Mouse (Mus musculus) lung, embryonic 16.5 days (tissue): Measurements from ENCODE around the gene Itpkc. TPM values are rescaled to one million over a fixed set of nuclear protein-coding genes. Genes with fewer than 3 reads are reported as not detected.

Source experiments
- ATAC-seq: fragments of 200-750 bp; cut with Nextera tagmentation; 2 replicates; pipeline ENCODE4 v1.8.0; 2017; ENCODE audit warnings: low read depth, mild to moderate bottlenecking, moderate library complexity
- H3K27ac ChIP-seq: fragments of 300-500 bp; sonication (generic); 2 replicates; pipeline ENCODE4 v1.5.1; 2014; ENCODE audit warnings: mild to moderate bottlenecking, control low read depth, low read length
- H3K27me3 ChIP-seq: fragments of 300-500 bp; sonication (generic); 2 replicates; pipeline ENCODE4 v1.6.1; 2014; ENCODE audit warnings: low read depth, low read length, mixed read lengths; ENCODE audit not compliant: control insufficient read depth, insufficient read depth
- H3K36me3 ChIP-seq: fragments of 300-500 bp; sonication (generic); 2 replicates; pipeline ENCODE4 v1.6.1; 2014; ENCODE audit warnings: low read length; ENCODE audit not compliant: control insufficient read depth, insufficient read depth
- H3K4me1 ChIP-seq: fragments of 300-500 bp; sonication (generic); replicated peaks from 2 replicates; pipeline ENCODE4 v1.6.1; 2014; ENCODE audit warnings: low read length, mixed read lengths; ENCODE audit not compliant: control insufficient read depth, insufficient read depth
- H3K4me2 ChIP-seq: fragments of 300-500 bp; sonication (generic); 2 replicates; pipeline ENCODE4 v1.6.1; 2014; ENCODE audit warnings: low read depth, low read length, control low read depth
- H3K4me3 ChIP-seq: fragments of 300-500 bp; sonication (generic); 2 replicates; pipeline ENCODE4 v1.5.1; 2014; ENCODE audit warnings: mild to moderate bottlenecking, low read length, control low read depth
- H3K9ac ChIP-seq: fragments of 300-500 bp; sonication (generic); 2 replicates; pipeline ENCODE4 v1.6.1; 2014; ENCODE audit warnings: low read length, control low read depth
- H3K9me3 ChIP-seq: fragments of 300-500 bp; sonication (generic); 2 replicates; pipeline ENCODE4 v1.6.1; 2016; ENCODE audit warnings: low read length; ENCODE audit not compliant: control insufficient read depth
- WGBS: fragments of 180-500 bp; shearing (Covaris S2); extraction: QIAGEN DNeasy Blood & Tissue Kit; methylation state at CpG from one replicate; pipeline ENCODE4 v1.1.7; 2014; 5-methylcytosine and 5-hydroxymethylcytosine counted together
- polyA plus RNA-seq: library from polyadenylated mRNA; unstranded; fragments of >200 nt; fragmentation: Nextera tagmentation; extraction: Ambion mirVana; gene quantifications from 2 replicates; pipeline ENCODE4 v1.2.1, GENCODE M21; 2015

Gene Itpkc
- polyA plus RNA-seq, 1 experiment from 2014 or later, result 4.3 TPM

GRCm38 (mm10) chr7:27212626-27213025 is 15.8 kb downstream of the Itpkc start:
- Histone ChIP-seq H3K36me3 (peaks cover 19% of the 10 kb centered on the region), H3K4me1 (no peaks in the 10 kb centered on the region), H3K4me3 (no peak overlapping the region), H3K27ac (no peak overlapping the region), H3K9me3 (no peaks in the 10 kb centered on the region), H3K27me3 (no peaks in the 10 kb centered on the region), H3K4me2 (no peak overlapping the region), H3K9ac (no peak overlapping the region)
- no peak for ATAC-seq
- 83% methylated on average over 2 of the region's 2 CpGs for WGBS

- H3K36me3 ChIP-seq, result peaks cover 9% of the 10 kb centered on the region
- 95% methylated on average over 8 of the region's 8 CpGs for WGBS
These were observed 24.6 kb downstream of the Itpkc start for GRCm38 (mm10) chr7:27203730-27204449.

DNA sequence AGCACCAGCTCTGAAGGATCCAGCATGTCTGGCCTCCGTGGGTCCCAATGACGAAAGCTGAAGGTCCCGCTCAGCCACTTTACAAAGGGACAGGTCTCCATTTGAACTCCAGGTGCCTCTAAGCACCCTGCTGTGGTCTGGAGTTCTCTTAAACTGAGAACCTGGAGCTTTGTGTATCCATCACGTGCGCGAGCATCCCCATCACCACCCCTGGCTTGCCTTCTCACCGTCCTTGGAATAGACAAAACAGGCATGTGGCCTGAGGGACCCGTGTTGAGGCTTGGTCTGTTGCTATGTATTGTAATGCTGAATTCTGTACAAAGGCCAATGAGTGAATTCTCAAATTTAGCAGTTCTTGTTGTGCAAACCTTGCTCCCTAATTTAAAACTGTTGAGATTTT is 29.7 kb downstream of the Itpkc start:
- 88% methylated on average over 8 of the region's 8 CpGs for WGBS

More at GRCm38 (mm10) chr7:27203730-27204449, 24.6 kb downstream of the Itpkc start:
- no peak for ATAC-seq
- H3K9ac ChIP-seq, result no peak overlapping the region
- no peak overlapping the region for H3K27ac ChIP-seq
- no peak overlapping the region for H3K4me3 ChIP-seq
- H3K4me2 ChIP-seq, result no peak overlapping the region
- no peaks in the 10 kb centered on the region for H3K9me3 ChIP-seq
- no peaks in the 10 kb centered on the region for H3K4me1 ChIP-seq
- no peaks in the 10 kb centered on the region for H3K27me3 ChIP-seq

DNA sequence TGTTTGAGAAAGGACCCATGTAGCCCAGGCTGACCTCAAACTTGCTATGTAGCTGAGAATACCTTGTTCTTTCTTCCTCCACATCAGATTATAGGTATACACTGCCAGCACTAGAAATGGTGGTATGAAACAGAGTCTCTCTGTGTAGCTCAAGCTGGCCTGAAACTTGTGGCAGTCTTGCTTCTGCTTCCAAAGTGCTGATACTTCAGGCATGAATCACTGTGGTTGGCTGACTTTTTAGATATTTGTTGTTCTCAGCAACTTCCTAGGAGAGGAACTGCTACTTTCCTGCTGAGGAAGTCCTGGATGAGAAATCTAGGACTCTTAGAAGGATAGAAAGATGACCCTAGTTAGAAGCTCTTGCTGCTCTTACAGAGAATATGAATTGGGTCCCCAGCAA is 30.1 kb downstream of the Itpkc start:
- Histone ChIP-seq H3K4me1 (peaks cover 15% of the 10 kb centered on the region), H3K27me3 (no peaks in the 10 kb centered on the region), H3K4me2 (no peak overlapping the region), H3K4me3 (no peak overlapping the region), H3K36me3 (0 out of 2 replicates have a peak, but pooled peaks cover 4% of the 10 kb centered on the region), H3K9me3 (no peaks in the 10 kb centered on the region), H3K9ac (no peak overlapping the region), H3K27ac (no peak overlapping the region)
- ATAC-seq, result no peak

More for the DNA sequence above, 29.7 kb downstream of the Itpkc start:
- no peaks in the 10 kb centered on the region for H3K9me3 ChIP-seq
- peaks cover 3% of the 10 kb centered on the region; the same call in 1 of the 2 replicates for H3K36me3 ChIP-seq
- no peak for ATAC-seq
- peaks cover 12% of the 10 kb centered on the region for H3K4me1 ChIP-seq
- H3K27ac ChIP-seq, result no peak overlapping the region
- no peak overlapping the region for H3K4me3 ChIP-seq
- H3K9ac ChIP-seq, result no peak overlapping the region
- H3K4me2 ChIP-seq, result no peak overlapping the region
- H3K27me3 ChIP-seq, result no peaks in the 10 kb centered on the region

DNA sequence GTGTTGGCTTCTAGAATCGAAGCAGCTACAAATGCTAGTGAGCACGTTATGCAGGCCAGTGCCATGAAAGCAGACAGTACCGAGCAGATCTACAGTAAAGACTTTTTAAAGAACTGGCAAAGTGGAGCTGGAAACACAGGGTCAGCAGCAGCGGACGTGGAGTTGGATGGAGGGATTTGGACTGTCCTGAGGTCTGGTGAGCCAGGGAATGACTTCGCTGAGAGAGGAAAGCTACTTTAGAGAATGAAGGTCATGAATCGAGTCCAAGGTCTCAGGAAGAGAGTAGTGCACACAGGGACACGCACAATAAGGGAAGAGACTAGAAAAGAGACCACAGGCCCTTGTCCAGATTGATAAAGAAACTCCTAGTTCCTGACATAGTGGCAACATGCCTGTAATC is 30.8 kb downstream of the Itpkc start:
- WGBS, result 89% methylated on average over 8 of the region's 8 CpGs
- H3K9me3 ChIP-seq, result no peaks in the 10 kb centered on the region
- H3K27ac ChIP-seq, result no peak overlapping the region
- H3K4me2 ChIP-seq, result no peak overlapping the region
- peaks cover 15% of the 10 kb centered on the region for H3K4me1 ChIP-seq
- H3K36me3 ChIP-seq, result peaks cover 10% of the 10 kb centered on the region
- no peak overlapping the region for H3K9ac ChIP-seq
- no peak overlapping the region for H3K4me3 ChIP-seq
- H3K27me3 ChIP-seq, result no peaks in the 10 kb centered on the region
- ATAC-seq, result no peak

GRCm38 (mm10) chr7:27197136-27197535 is 31.3 kb downstream of the Itpkc start:
- Histone ChIP-seq H3K9me3 (no peaks in the 10 kb centered on the region), H3K4me1 (peaks cover 15% of the 10 kb centered on the region), H3K4me2 (no peak overlapping the region), H3K36me3 (peaks cover 15% of the 10 kb centered on the region), H3K9ac (no peak overlapping the region), H3K4me3 (no peak overlapping the region), H3K27me3 (no peaks in the 10 kb centered on the region), H3K27ac (no peak overlapping the region)
- ATAC-seq, result no peak
- WGBS, result 80% methylated on average over 3 of the region's 3 CpGs

- under 1% methylated on average over 64 of the region's 64 CpGs for WGBS
- Histone ChIP-seq H3K36me3 (peaks cover 26% of the 10 kb centered on the region), H3K27ac (peak within 1 kb of the TSS; percentile 100), H3K9ac (peak within 1 kb of the TSS; percentile 93), H3K4me3 (peak within 1 kb of the TSS; percentile 85), H3K9me3 (no peaks in the 10 kb centered on the region), H3K4me1 (peaks cover 15% of the 10 kb centered on the region), H3K27me3 (no peaks in the 10 kb centered on the region), H3K4me2 (peak within 1 kb of the TSS; percentile 72)
- peak; percentile 99 for ATAC-seq
These were observed 32.5 kb downstream of the Itpkc start, which contains the start of the genes BC024978 and Snrpa for GRCm38 (mm10) chr7:27195681-27196611. BC024978 (plus strand) TSS chr7:27195781. Snrpa (minus strand) TSS chr7:27196271.

GRCm38 (mm10) chr7:27193731-27194130 is 34.7 kb downstream of the Itpkc start:
- 74% methylated on average over 4 of the region's 4 CpGs for WGBS
- Histone ChIP-seq H3K4me1 (peaks cover 15% of the 10 kb centered on the region), H3K4me2 (no peak overlapping the region; the same call in 1 of the 2 replicates), H3K4me3 (no peak overlapping the region), H3K9me3 (no peaks in the 10 kb centered on the region), H3K27ac (no peak overlapping the region), H3K9ac (peak overlapping the region; percentile 22; the same call in 1 of the 2 replicates), H3K36me3 (peaks cover 49% of the 10 kb centered on the region), H3K27me3 (no peaks in the 10 kb centered on the region)
- no peak for ATAC-seq

DNA sequence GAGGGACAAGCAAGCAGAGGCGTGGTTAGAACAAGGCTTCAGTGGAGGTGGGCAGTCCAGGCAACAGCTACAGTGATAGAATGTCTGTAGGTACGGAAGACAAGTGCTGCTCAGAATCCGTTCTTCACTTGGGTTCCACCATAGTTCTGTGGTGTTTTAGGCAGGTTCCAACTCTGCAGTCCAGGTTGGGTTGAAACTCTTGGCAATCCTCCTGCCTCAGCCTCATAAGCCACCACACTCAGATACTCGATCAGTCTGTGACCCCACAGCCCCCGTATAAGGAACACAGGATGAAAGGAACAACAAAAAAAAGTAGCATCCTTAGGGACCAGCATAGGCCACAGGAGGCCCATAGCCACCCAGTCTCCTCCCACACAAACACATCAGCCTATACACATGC is 36.0 kb downstream of the Itpkc start:
- peaks cover 15% of the 10 kb centered on the region for H3K4me1 ChIP-seq
- H3K4me2 ChIP-seq, result no peak overlapping the region
- no peak overlapping the region for H3K27ac ChIP-seq
- H3K36me3 ChIP-seq, result peaks cover 59% of the 10 kb centered on the region
- no peak for ATAC-seq
- H3K9me3 ChIP-seq, result no peaks in the 10 kb centered on the region
- H3K27me3 ChIP-seq, result no peaks in the 10 kb centered on the region
- 93% methylated on average over 5 of the region's 5 CpGs for WGBS
- H3K4me3 ChIP-seq, result no peak overlapping the region
- no peak overlapping the region for H3K9ac ChIP-seq
